Mouse (Mus musculus) small intestine, adult 2 months (tissue): ENCODE measurements around the gene Rab11fip3.

Source experiments
- CTCF ChIP-seq: fragments of 200-500 bp; IDR thresholded peaks from 2 replicates; pipeline ENCODE4 v1.5.1; 2012; ENCODE audit warnings: low read depth, mild to moderate bottlenecking, control low read depth, inconsistent platforms, low read length, moderate library complexity, mixed read lengths; ENCODE audit not compliant: insufficient replicate concordance, insufficient read length; ENCODE audit errors: extremely low read depth
- POLR2A ChIP-seq: fragments of 200-500 bp; IDR thresholded peaks from 2 replicates; pipeline ENCODE4 v1.6.1; 2012; ENCODE audit warnings: low read depth, mild to moderate bottlenecking, control low read depth, inconsistent platforms, low read length, moderate library complexity

GRCm38 (mm10) chr17:26089905-26090632, 20.7 kb upstream of the Rab11fip3 start, which contains the start of gene Decr2:
- TF ChIP-seq CTCF (peak; percentile 95; the same call in 1 of the 2 replicates), POLR2A (peak; percentile 8; the same call in 1 of the 2 replicates)
